21 mouse cellular contexts compared by ENCODE assay signal in genomic region chr13:91040421-91040820, GRCm38 (mm10).
DNase-seq lines count a peak whose midpoint lies in the region; ATAC-seq lines count a peak whose summit lies in the region.
"Had no signal": no experiment of that assay in that cellular context is flagged by ENCODE, and none has a peak within 500 bp of the region (broad histone marks: within the 10 kb centered on the region; RNA-seq: fewer than 3 reads in every experiment).

No protein-coding gene starts in this region.

- no peak overlapping the region for H3K4me2 ChIP-seq in limb, embryonic 12.5 days
- H3K4me2 ChIP-seq in embryonic facial prominence, embryonic 14.5 days (ENCODE audit: low read depth, low read length), result no peak overlapping the region
- H3K4me2 ChIP-seq: forebrain, embryonic 12.5 days; heart, embryonic 15.5 days; liver, embryonic 12.5 days had no signal

- H3K27ac ChIP-seq in limb, embryonic 12.5 days, result peak overlapping the region; percentile 76; the same call in 1 of the 2 replicates
- H3K27ac ChIP-seq in limb, embryonic 10.5 days, result no peak overlapping the region
- H3K27ac ChIP-seq in embryonic facial prominence, embryonic 14.5 days (replicated peaks; ENCODE audit: low read depth, low read length), result no peak overlapping the region
- no peak overlapping the region for H3K27ac ChIP-seq in forebrain, embryonic 10.5 days
- H3K27ac ChIP-seq: forebrain, embryonic 12.5 days; heart, embryonic 15.5 days; left cerebral cortex, adult 2 months; liver, embryonic 12.5 days; midbrain, embryonic 10.5 days; stomach, postnatal 0 days had no signal

- peaks cover 21% of the 10 kb centered on the region for H3K4me1 ChIP-seq in limb, embryonic 12.5 days (replicated peaks)
- H3K4me1 ChIP-seq in limb, embryonic 10.5 days, result peaks cover 14% of the 10 kb centered on the region
- H3K4me1 ChIP-seq in embryonic facial prominence, embryonic 14.5 days (ENCODE audit: control insufficient read depth, insufficient read depth, low read length), result peaks cover 14% of the 10 kb centered on the region
- H3K4me1 ChIP-seq in forebrain, embryonic 10.5 days, result no peaks in the 10 kb centered on the region
- H3K4me1 ChIP-seq: forebrain, embryonic 12.5 days; liver, embryonic 12.5 days had no signal

- H3K9me3 ChIP-seq in limb, embryonic 12.5 days, result no peaks in the 10 kb centered on the region
- no peaks in the 10 kb centered on the region for H3K9me3 ChIP-seq in limb, embryonic 10.5 days (replicated peaks)
- H3K9me3 ChIP-seq in embryonic facial prominence, embryonic 14.5 days (ENCODE audit: control insufficient read depth, low read length), result no peaks in the 10 kb centered on the region
- H3K9me3 ChIP-seq in forebrain, embryonic 10.5 days, result no peaks in the 10 kb centered on the region
- H3K9me3 ChIP-seq: forebrain, embryonic 12.5 days; heart, embryonic 15.5 days; liver, embryonic 12.5 days; midbrain, embryonic 10.5 days had no signal

- no peaks in the 10 kb centered on the region for H3K27me3 ChIP-seq in limb, embryonic 12.5 days
- no peaks in the 10 kb centered on the region for H3K27me3 ChIP-seq in limb, embryonic 10.5 days (ENCODE audit: low read depth, poor library complexity, severe bottlenecking)
- no peaks in the 10 kb centered on the region for H3K27me3 ChIP-seq in embryonic facial prominence, embryonic 14.5 days (replicated peaks; ENCODE audit: control insufficient read depth, insufficient read depth, low read length)
- H3K27me3 ChIP-seq in forebrain, embryonic 10.5 days (ENCODE audit: poor library complexity, severe bottlenecking), result no peaks in the 10 kb centered on the region
- H3K27me3 ChIP-seq: forebrain, embryonic 12.5 days; heart, embryonic 15.5 days; liver, embryonic 12.5 days had no signal

- no peak for ATAC-seq in limb, embryonic 12.5 days (ENCODE audit: insufficient number of reproducible peaks, insufficient read depth, low FRiP score, low TSS enrichment, low read depth)
- ATAC-seq in embryonic facial prominence, embryonic 14.5 days (ENCODE audit: low read depth), result no peak
- ATAC-seq: liver, embryonic 12.5 days; midbrain, embryonic 16.5 days had no signal

- H3K36me3 ChIP-seq in limb, embryonic 12.5 days, result no peaks in the 10 kb centered on the region
- no peaks in the 10 kb centered on the region for H3K36me3 ChIP-seq in limb, embryonic 10.5 days
- H3K36me3 ChIP-seq in embryonic facial prominence, embryonic 14.5 days (ENCODE audit: control insufficient read depth, insufficient read depth, low read length), result no peaks in the 10 kb centered on the region
- no peaks in the 10 kb centered on the region for H3K36me3 ChIP-seq in forebrain, embryonic 10.5 days (replicated peaks)
- H3K36me3 ChIP-seq: forebrain, embryonic 12.5 days; heart, embryonic 15.5 days; liver, embryonic 12.5 days; midbrain, embryonic 10.5 days had no signal

- H3K4me3 ChIP-seq in limb, embryonic 12.5 days (replicated peaks), result no peak overlapping the region
- no peak overlapping the region for H3K4me3 ChIP-seq in limb, embryonic 10.5 days
- H3K4me3 ChIP-seq in embryonic facial prominence, embryonic 14.5 days (ENCODE audit: low read depth, low read length), result no peak overlapping the region
- H3K4me3 ChIP-seq in forebrain, embryonic 10.5 days, result no peak overlapping the region
- H3K4me3 ChIP-seq: forebrain, embryonic 12.5 days; heart, embryonic 15.5 days; left cerebral cortex, adult 2 months; liver, embryonic 12.5 days; midbrain, embryonic 10.5 days had no signal

- peak; percentile 10 for DNase-seq in adrenal gland, postnatal 10 days
- DNase-seq in adrenal gland, postnatal 4 days (ENCODE audit: low spot score in 2 of 2), result no peak
- DNase-seq in limb, embryonic 10.5 days (ENCODE audit: low spot score), result no peak
- DNase-seq in NIH3T3 (ENCODE audit: low read depth), result peak; percentile 78
- peak; percentile 56 for DNase-seq in embryonic facial prominence, embryonic 14.5 days (ENCODE audit: low spot score)
- no peak for DNase-seq in left cerebral cortex, postnatal 14 days (ENCODE audit: low spot score in 2 of 2)
- DNase-seq in forebrain, embryonic 10.5 days (ENCODE audit: extremely low spot score, low spot score), result no peak
- DNase-seq: cerebellum, adult 8-10 months; heart, postnatal 36 days; kidney, adult 11 months; layer of hippocampus, adult 9-11 months; left cerebral cortex, postnatal 4 days; lung, adult 2 months had no signal

- intact Hi-C loops in left cerebral cortex, postnatal 14 days (cut with DNase I), result no loop called here

- H3K9ac ChIP-seq in limb, embryonic 12.5 days (replicated peaks), result no peak overlapping the region
- no peak overlapping the region for H3K9ac ChIP-seq in embryonic facial prominence, embryonic 14.5 days (ENCODE audit: low read depth, low read length)
- H3K9ac ChIP-seq: forebrain, embryonic 12.5 days; heart, embryonic 15.5 days; liver, embryonic 12.5 days had no signal

Comparison
In these comparisons a context has a peak if more than half of its experiments do, and no peak if none do; other contexts are left out.
1. DNase-seq: peak in adrenal gland, postnatal 10 days (single experiment), NIH3T3 (single experiment) and embryonic facial prominence, embryonic 14.5 days (single experiment); none in adrenal gland, postnatal 4 days (0 of 2), limb, embryonic 10.5 days (single experiment), left cerebral cortex, postnatal 14 days (0 of 2) and forebrain, embryonic 10.5 days (single experiment).